Mouse (Mus musculus): ENCODE results near the gene Gm884.

DNA sequence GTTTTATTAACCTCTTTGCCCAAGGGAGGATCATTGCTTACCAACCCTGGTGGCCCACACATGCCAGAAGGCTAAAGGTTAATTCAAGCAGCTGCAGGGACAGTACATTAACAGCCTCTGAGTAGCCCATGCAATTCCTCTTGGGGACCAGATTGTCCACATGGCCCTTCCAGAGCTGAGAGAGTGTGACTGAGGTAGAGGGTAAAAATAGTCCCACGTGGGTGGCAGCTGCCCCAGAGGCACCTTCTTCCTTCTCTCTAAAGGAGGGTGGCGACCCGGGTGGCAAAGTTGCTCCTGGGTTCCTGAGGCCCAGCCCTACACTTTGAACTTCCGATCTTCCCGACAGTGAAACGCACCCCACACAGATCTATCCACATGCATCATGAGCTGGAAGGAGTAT lies 25.4 kb upstream of the Gm884 start:
- TF ChIP-seq CTCF (IDR thresholded peaks at IDR 0.05): no peak
- TF ChIP-seq EP300 (IDR thresholded peaks at IDR 0.05): no peak

Measured in lung, postnatal 0 days (tissue).